Mouse (Mus musculus) MEL (cell line): ENCODE results near the gene Kcnk18. TPM values are rescaled to one million over a fixed set of nuclear protein-coding genes. Genes with fewer than 3 reads are reported as not detected.
A peak's percentile ranks its signal among the peaks of the same experiment; 100 is the strongest.

ENCODE experiments used
- DNase-seq: peaks from one replicate; pipeline ENCODE4 v3.0.0; 2011; ENCODE audit warnings: low read depth, low spot score
- H3K27ac ChIP-seq: 2 replicates; pipeline ENCODE4 v1.5.1; 2012; ENCODE audit warnings: low read depth, mild to moderate bottlenecking, control low read depth, low read length, moderate library complexity; ENCODE audit not compliant: control insufficient read depth
- H3K27me3 ChIP-seq, 2 experiments: fragments of 150-350 bp in 1 of 2; sonication (generic) in 1 of 2; 2 replicates each; pipeline ENCODE4 v1.6.1; 2012; ENCODE audit warnings: low read length in 2 of 2, mild to moderate bottlenecking in 2 of 2, improper control_type of control experiment in 1 of 2, moderate library complexity in 1 of 2; ENCODE audit not compliant: insufficient read depth in 2 of 2, control insufficient read depth in 1 of 2
- H3K36me3 ChIP-seq, 2 experiments: 2 replicates each; pipeline ENCODE4 v1.6.1; 2012 to 2014; ENCODE audit warnings: low read length in 2 of 2, improper control_type of control experiment in 1 of 2, inconsistent platforms in 1 of 2, mild to moderate bottlenecking in 1 of 2; ENCODE audit not compliant: insufficient read depth in 2 of 2, control insufficient read depth in 1 of 2
- H3K4me1 ChIP-seq, 2 experiments: fragments of 150-350 bp in 1 of 2; sonication (generic) in 1 of 2; 2 replicates each; pipeline ENCODE4 v1.6.1; 2012; ENCODE audit warnings: low read length in 2 of 2, improper control_type of control experiment in 1 of 2, mild to moderate bottlenecking in 1 of 2; ENCODE audit not compliant: insufficient read depth in 2 of 2, control insufficient read depth in 1 of 2
- H3K4me3 ChIP-seq, 2 experiments: fragments of 150-350 bp in 1 of 2; sonication (generic) in 1 of 2; 2 replicates each; pipeline ENCODE4 v1.5.1; 2012; ENCODE audit warnings: low read depth in 2 of 2, low read length in 2 of 2, mild to moderate bottlenecking in 2 of 2, moderate library complexity in 2 of 2, control low read depth in 1 of 2, improper control_type of control experiment in 1 of 2; ENCODE audit not compliant: control insufficient read depth in 1 of 2, insufficient read depth in 1 of 2
- H3K79me2 ChIP-seq: 2 replicates; pipeline ENCODE4 v1.6.1; 2012; ENCODE audit warnings: mild to moderate bottlenecking, low read length, moderate library complexity; ENCODE audit not compliant: control insufficient read depth, poor library complexity, insufficient read depth
- H3K9ac ChIP-seq: 2 replicates; pipeline ENCODE4 v1.6.1; 2012; ENCODE audit warnings: low read depth, mild to moderate bottlenecking, control low read depth, low read length, moderate library complexity; ENCODE audit not compliant: control insufficient read depth, poor library complexity, severe bottlenecking
- H3K9me3 ChIP-seq: fragments of 150-350 bp; sonication (generic); replicated peaks from 2 replicates; pipeline ENCODE4 v1.6.1; 2012; ENCODE audit warnings: mild to moderate bottlenecking, low read length, improper control_type of control experiment, moderate library complexity; ENCODE audit not compliant: insufficient read depth
- BHLHE40 ChIP-seq: IDR thresholded peaks from 2 replicates; pipeline ENCODE4 v1.6.1; 2012; ENCODE audit warnings: low read depth, mild to moderate bottlenecking, inconsistent platforms, low read length, improper control_type of control experiment, borderline replicate concordance
- CHD2 ChIP-seq: IDR thresholded peaks from 2 replicates; pipeline ENCODE4 v1.6.1; 2011; ENCODE audit warnings: low read length, improper control_type of control experiment
- CTCF ChIP-seq, 3 experiments: IDR thresholded peaks in 2 of 3; conservative IDR thresholded peaks in 1 of 3; 2 replicates each; pipeline ENCODE4 v1.5.1; 2011 to 2012; ENCODE audit warnings: low read length in 3 of 3, low read depth in 2 of 3, mild to moderate bottlenecking in 2 of 3, improper control_type of control experiment in 1 of 3, inconsistent platforms in 1 of 3, mixed read lengths in 1 of 3, moderate library complexity in 1 of 3; ENCODE audit not compliant: control insufficient read depth in 1 of 3, insufficient read depth in 1 of 3, poor library complexity in 1 of 3, severe bottlenecking in 1 of 3
- ELF1 ChIP-seq: IDR thresholded peaks from 2 replicates; pipeline ENCODE4 v1.6.1; 2014; ENCODE audit warnings: low read depth, mild to moderate bottlenecking, inconsistent platforms, low read length, improper control_type of control experiment, moderate library complexity
- EP300 ChIP-seq, 2 experiments: IDR thresholded peaks; 2 replicates each; pipeline ENCODE4 v1.6.1; 2011; ENCODE audit warnings: improper control_type of control experiment in 2 of 2, low read length in 2 of 2, low read depth in 1 of 2, mild to moderate bottlenecking in 1 of 2
- ETS1 ChIP-seq: IDR thresholded peaks from 2 replicates; pipeline ENCODE4 v1.6.1; 2012; ENCODE audit warnings: low read depth, mild to moderate bottlenecking, inconsistent platforms, low read length, improper control_type of control experiment, moderate library complexity
- GABPA ChIP-seq: IDR thresholded peaks from 2 replicates; pipeline ENCODE4 v1.6.1; 2012; ENCODE audit warnings: low read depth, mild to moderate bottlenecking, inconsistent platforms, low read length, improper control_type of control experiment, moderate library complexity
- GATA1 ChIP-seq: IDR thresholded peaks from 2 replicates; pipeline ENCODE4 v1.6.1; 2011; ENCODE audit warnings: low read depth, low read length, improper control_type of control experiment
- HCFC1 ChIP-seq: IDR thresholded peaks from 2 replicates; pipeline ENCODE4 v1.6.1; 2012; ENCODE audit warnings: low read depth, mild to moderate bottlenecking, inconsistent platforms, low read length, improper control_type of control experiment, moderate library complexity
- MAX ChIP-seq: IDR thresholded peaks from 2 replicates; pipeline ENCODE4 v1.6.1; 2011; ENCODE audit warnings: low read length, improper control_type of control experiment
- MYB ChIP-seq: IDR thresholded peaks from 2 replicates; pipeline ENCODE4 v1.6.1; 2011; ENCODE audit warnings: mild to moderate bottlenecking, low read depth, low read length, improper control_type of control experiment
- MYC ChIP-seq: IDR thresholded peaks from 2 replicates; pipeline ENCODE4 v1.6.1; 2011; ENCODE audit warnings: low read depth, mild to moderate bottlenecking, low read length, improper control_type of control experiment, moderate library complexity
- NRF1 ChIP-seq: IDR thresholded peaks from 2 replicates; pipeline ENCODE4 v1.6.1; 2014; ENCODE audit warnings: low read depth, mild to moderate bottlenecking, inconsistent platforms, low read length, improper control_type of control experiment, moderate library complexity; ENCODE audit not compliant: poor library complexity, insufficient read depth, severe bottlenecking
- POLR2A ChIP-seq, 2 experiments: IDR thresholded peaks; 2 replicates each; pipeline ENCODE4 v1.6.1; 2011 to 2012; ENCODE audit warnings: low read length in 2 of 2, mild to moderate bottlenecking in 2 of 2, control low read depth in 1 of 2, improper control_type of control experiment in 1 of 2, low read depth in 1 of 2, moderate library complexity in 1 of 2; ENCODE audit not compliant: control insufficient read depth in 1 of 2, insufficient read depth in 1 of 2, poor library complexity in 1 of 2
- POLR2AphosphoS5 ChIP-seq: IDR thresholded peaks from 2 replicates; pipeline ENCODE4 v1.6.1; 2012; ENCODE audit warnings: low read depth, borderline replicate concordance, mild to moderate bottlenecking, inconsistent platforms, low read length, moderate library complexity, mixed read lengths
- RAD21 ChIP-seq: IDR thresholded peaks from 2 replicates; pipeline ENCODE4 v1.6.1; 2011; ENCODE audit warnings: mild to moderate bottlenecking, low read depth, low read length, improper control_type of control experiment
- RCOR1 ChIP-seq: IDR thresholded peaks from 2 replicates; pipeline ENCODE4 v1.6.1; 2012; ENCODE audit warnings: low read depth, mild to moderate bottlenecking, inconsistent platforms, low read length, improper control_type of control experiment
- SIN3A ChIP-seq: IDR thresholded peaks from 2 replicates; pipeline ENCODE4 v1.6.1; 2012; ENCODE audit warnings: low read length, improper control_type of control experiment, inconsistent platforms
- SMC3 ChIP-seq: IDR thresholded peaks from 2 replicates; pipeline ENCODE4 v1.6.1; 2011; ENCODE audit warnings: low read depth, low read length, improper control_type of control experiment
- TBP ChIP-seq: IDR thresholded peaks from 2 replicates; pipeline ENCODE4 v1.8.0; 2011; ENCODE audit warnings: low read depth, low read length, improper control_type of control experiment
- USF2 ChIP-seq, 2 experiments: IDR thresholded peaks; 2 replicates each; pipeline ENCODE4 v1.6.1; 2011 to 2012; ENCODE audit warnings: improper control_type of control experiment in 2 of 2, low read length in 2 of 2, borderline replicate concordance in 1 of 2, inconsistent platforms in 1 of 2, low read depth in 1 of 2, mild to moderate bottlenecking in 1 of 2; ENCODE audit not compliant: insufficient read depth in 1 of 2
- ZC3H11A ChIP-seq: IDR thresholded peaks from 2 replicates; pipeline ENCODE4 v1.6.1; 2012; ENCODE audit warnings: low read depth, mild to moderate bottlenecking, inconsistent platforms, low read length, improper control_type of control experiment
- ZMIZ1 ChIP-seq: IDR thresholded peaks from 2 replicates; pipeline ENCODE4 v1.6.1; 2012; ENCODE audit warnings: low read depth, mild to moderate bottlenecking, inconsistent platforms, low read length, improper control_type of control experiment, moderate library complexity
- polyA plus RNA-seq, 2 experiments: library from polyadenylated mRNA; stranded (reverse) in 1 of 2; unstranded in 1 of 2; fragments of >175 nt in 1 of 2; fragments of >200 nt in 1 of 2; gene quantifications; 2 replicates each; pipeline versions ENCODE4 v1.2.1 to v1.2.4; 2012; ENCODE audit warnings: low replicate concordance in 2 of 2, low read depth in 1 of 2; ENCODE audit not compliant: insufficient read length in 2 of 2, insufficient read depth in 1 of 2, missing spikeins in 1 of 2
- total RNA-seq: library from RNA; depleted of rRNA; stranded (reverse); fragments of 300-350 nt; gene quantifications from 2 replicates; pipeline ENCODE4 v1.2.3, GENCODE M21; 2012

The Kcnk18 gene
- total and polyA plus RNA-seq, 3 experiments: not detected

DNA sequence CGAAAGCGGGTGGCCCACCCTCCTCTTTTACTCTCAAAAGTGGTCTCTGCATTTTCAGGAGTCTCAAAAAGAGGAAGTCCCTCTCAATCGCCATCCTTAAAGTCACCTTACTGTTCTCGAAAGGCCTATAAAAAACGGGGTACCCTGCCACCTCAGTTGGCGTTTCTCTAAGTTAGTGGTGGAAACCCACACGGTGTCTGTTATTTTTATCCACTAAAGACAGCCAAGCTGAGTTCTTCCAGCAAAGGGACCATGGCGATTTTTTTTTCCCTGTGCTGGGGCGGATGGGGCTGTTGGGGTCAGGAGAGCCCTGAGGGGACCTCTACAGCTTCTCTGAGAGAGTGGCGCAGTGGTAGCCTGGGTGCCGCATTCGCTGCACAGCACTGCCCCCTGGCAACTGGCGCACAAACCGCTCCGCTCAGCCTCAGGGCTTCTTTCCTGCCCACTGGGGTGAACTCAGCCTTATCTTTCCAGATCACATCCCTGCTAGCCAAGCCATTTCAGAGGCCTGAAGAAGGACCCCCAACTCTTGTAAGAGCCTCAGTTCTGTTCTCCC lies 22.8 kb upstream of the Kcnk18 start:
- no peaks in the 10 kb centered on the region for H3K4me1 ChIP-seq
- 0 out of 6 replicates have a peak, but pooled peaks of 1 of the 3 experiments have one; percentile 15 for TF ChIP-seq CTCF (IDR thresholded peaks at IDR 0.05 in 2 of 3, conservative IDR thresholded peaks at IDR 0.05 in 1 of 3; ENCODE audit: control insufficient read depth in 1 of 3, insufficient read depth in 1 of 3, low read depth in 2 of 3, low read length in 3 of 3, poor library complexity in 1 of 3, severe bottlenecking in 1 of 3)
- TF ChIP-seq MYB: no peak
- TF ChIP-seq ZC3H11A: no peak
- H3K9me3 ChIP-seq: no peaks in the 10 kb centered on the region
- H3K9ac ChIP-seq: no peak overlapping the region
- H3K27me3 ChIP-seq: peaks cover 0 to 2% of the 10 kb centered on the region in 2 experiments; a peak in 1 of 4 replicates
- no peak for DNase-seq
- H3K79me2 ChIP-seq: no peaks in the 10 kb centered on the region
- no peak overlapping the region for H3K4me3 ChIP-seq
- H3K36me3 ChIP-seq: no peaks in the 10 kb centered on the region
- H3K27ac ChIP-seq: no peak overlapping the region

GRCm38 (mm10) chr19:59198161-59198560 lies 20.9 kb upstream of the Kcnk18 start:
- no peaks in the 10 kb centered on the region for H3K27me3 ChIP-seq
- no peak overlapping the region for H3K27ac ChIP-seq
- no peaks in the 10 kb centered on the region for H3K79me2 ChIP-seq
- H3K4me1 ChIP-seq: no peaks in the 10 kb centered on the region
- H3K9ac ChIP-seq: no peak overlapping the region
- H3K4me3 ChIP-seq: no peak overlapping the region
- DNase-seq: peak; percentile 67
- TF ChIP-seq ZC3H11A (peak; percentile 49; the same call in 1 of the 2 replicates), MAX (peak; percentile 77), RCOR1 (no peak), USF2 (IDR thresholded peaks at IDR 0.05; ENCODE audit: borderline replicate concordance in 1 of 2, insufficient read depth in 1 of 2, low read depth in 1 of 2, low read length in 2 of 2) (no peak), ETS1 (no peak), SIN3A (no peak), GATA1 (no peak), GABPA (no peak), POLR2A (IDR thresholded peaks at IDR 0.05; ENCODE audit: control insufficient read depth in 1 of 2, insufficient read depth in 1 of 2, low read depth in 1 of 2, low read length in 2 of 2, poor library complexity in 1 of 2) (no peak), EP300 (IDR thresholded peaks at IDR 0.05; ENCODE audit: low read depth in 1 of 2, low read length in 2 of 2) (no peak), ZMIZ1 (no peak), CHD2 (no peak), TBP (no peak), SMC3 (peak; percentile 77), HCFC1 (no peak), ELF1 (no peak), BHLHE40 (peak; percentile 94), NRF1 (no peak), RAD21 (peak; percentile 71), CTCF (IDR thresholded peaks at IDR 0.05 in 2 of 3, conservative IDR thresholded peaks at IDR 0.05 in 1 of 3; ENCODE audit: control insufficient read depth in 1 of 3, insufficient read depth in 1 of 3, low read depth in 2 of 3, low read length in 3 of 3, poor library complexity in 1 of 3, severe bottlenecking in 1 of 3) (peak; percentile 83 to 92 (median 88)), MYC (peak; percentile 80), POLR2AphosphoS5 (no peak)
- H3K36me3 ChIP-seq: no peaks in the 10 kb centered on the region
- H3K9me3 ChIP-seq: no peaks in the 10 kb centered on the region
